Mouse (Mus musculus): ENCODE results near the gene Tas2r136. TPM values are rescaled to one million over a fixed set of nuclear protein-coding genes. Genes with fewer than 3 reads are reported as not detected.

Gene Tas2r136
- not detected in 2 replicates for polyA plus RNA-seq (2012; rRNA removed)

DNA sequence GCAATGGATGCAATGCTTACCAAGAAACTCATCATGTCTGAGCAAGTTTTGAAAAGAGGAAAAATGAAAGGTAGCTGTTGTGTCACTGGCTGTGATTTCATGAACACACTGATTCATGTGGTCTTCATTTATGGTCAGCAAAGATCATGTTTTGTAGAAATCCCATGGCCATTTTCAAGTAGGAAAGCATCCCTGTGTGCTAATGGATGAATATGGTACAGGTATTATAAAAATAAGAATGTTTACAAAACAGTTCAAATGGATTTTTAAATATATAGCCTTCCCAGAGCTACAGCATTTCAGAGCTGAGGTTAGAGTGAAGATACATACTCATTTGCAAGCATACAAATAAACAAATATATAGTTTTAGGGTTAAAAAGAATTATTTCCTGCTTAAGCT is at the start of gene Tas2r136:
TSS of gene Tas2r136 (minus strand) at position 101 of the 400 bp plus-strand sequence.
- no peak for DNase-seq (ENCODE audit: low read depth, low spot score)

DNA sequence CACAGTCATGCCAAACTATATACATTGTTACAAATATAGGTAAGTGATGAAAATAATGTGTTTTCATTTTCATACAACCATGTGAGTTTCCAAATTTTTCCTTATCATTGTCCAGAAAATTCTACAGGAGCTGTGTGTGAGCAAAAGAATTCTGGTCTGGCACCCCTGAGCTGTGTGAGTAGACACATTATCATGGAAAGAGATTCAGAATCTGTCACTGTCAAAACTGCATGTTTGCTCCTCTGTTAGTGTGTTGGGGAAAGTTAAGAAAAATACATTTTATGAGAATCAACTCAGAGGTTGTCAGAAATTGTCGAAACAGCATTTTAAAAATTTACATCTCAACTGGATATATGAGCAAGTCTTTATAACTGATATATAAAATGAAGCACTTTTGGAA is 24.6 kb upstream of the Tas2r136 start, which contains the start of gene Tas2r117:
TSS of gene Tas2r117 (plus strand) at position 301 of the 400 bp plus-strand sequence.
- DNase-seq (ENCODE audit: low read depth, low spot score): no peak
- 57% methylated on average over 1 of the region's 1 CpGs for WGBS

DNA sequence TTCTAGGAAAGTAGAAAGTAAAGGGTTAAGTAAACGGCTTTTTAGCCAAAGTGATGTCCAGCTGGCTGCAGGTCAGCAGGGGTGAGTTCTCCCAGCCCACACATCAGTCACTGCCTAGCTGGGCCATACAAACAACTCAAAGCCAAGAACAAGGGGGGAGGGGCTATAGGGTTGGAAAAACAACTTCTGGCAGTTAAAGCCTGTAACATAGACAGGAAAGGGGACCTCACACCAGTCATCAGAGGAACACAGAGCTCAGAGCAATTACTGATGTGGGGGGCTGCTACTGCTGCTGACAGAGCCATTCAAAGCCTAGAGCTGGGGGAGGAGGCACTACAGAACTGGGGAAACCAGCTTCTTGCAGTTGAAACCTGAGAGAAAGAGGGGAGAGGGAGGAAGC is 17.4 kb upstream of the Tas2r136 start:
- 26% methylated on average over 1 of the region's 1 CpGs for WGBS
- no peak for DNase-seq (ENCODE audit: low read depth, low spot score)

DNA sequence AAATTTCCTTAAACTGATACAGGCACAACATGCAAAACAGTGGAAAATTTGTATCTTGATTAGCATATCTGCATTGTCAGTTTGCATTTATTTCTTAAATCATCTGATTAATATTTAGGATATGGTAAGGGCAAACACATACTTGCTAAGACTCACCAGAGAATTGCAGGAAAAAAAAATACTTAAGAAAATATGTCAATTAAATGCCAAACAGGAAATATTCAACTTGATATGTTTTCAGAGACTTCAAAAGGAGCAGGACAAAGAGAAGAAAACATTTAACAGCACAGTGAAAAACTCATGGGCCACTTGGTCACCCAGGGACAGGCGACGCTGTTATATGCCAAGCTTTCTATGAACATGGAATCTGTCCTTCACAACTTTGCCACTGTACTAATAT is 16.1 kb downstream of the Tas2r136 start, which contains the start of gene Tas2r102:
TSS of gene Tas2r102 (plus strand) at position 301 of the 400 bp plus-strand sequence.
- no peak for DNase-seq (ENCODE audit: low read depth, low spot score)
- WGBS: 96% methylated on average over 2 of the region's 2 CpGs

DNA sequence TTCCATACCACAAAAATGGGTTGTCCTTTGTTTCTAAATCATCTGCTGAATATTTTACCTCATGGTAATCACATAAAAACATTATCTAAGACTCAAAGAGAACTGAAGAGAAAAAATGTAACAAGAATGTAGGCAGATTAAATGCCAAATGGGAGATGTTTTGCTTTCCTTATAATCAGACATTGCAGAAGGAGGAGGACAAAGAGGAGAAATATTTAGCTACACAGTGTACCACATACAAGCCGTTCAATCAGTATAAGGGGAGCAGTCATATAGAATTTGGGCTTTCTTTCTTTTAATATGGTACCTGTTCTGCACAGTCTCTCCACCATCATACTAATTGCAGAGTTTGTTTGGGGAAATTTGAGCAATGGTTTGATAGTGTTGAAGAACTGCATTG is 23.5 kb downstream of the Tas2r136 start, which contains the start of gene Tas2r124:
TSS of gene Tas2r124 (plus strand) at position 301 of the 400 bp plus-strand sequence.
- WGBS: 77% methylated on average over 1 of the region's 1 CpGs
- DNase-seq (ENCODE audit: low read depth, low spot score): no peak

DNA sequence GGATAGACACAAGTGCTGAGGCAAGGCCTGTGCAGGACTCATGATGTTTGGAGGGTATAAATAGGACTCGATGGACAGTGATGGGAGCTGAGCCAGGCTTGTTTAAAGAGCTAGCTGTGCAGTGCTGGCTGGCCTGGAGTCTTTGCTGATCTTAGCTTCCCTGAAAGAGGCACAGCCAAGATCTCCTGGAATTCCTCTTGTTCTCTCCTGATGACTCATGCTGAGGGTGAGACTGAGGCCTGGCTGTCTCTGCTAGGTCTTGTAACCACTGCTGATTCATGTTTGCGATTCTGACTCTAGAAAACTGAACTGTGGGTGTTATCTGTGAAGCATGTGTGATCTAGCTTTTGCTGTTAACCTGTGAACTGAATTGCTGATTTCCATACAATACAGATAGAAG is 27.8 kb downstream of the Tas2r136 start:
- DNase-seq (ENCODE audit: low read depth, low spot score): no peak
- WGBS: 77% methylated on average over 2 of the region's 2 CpGs

DNA sequence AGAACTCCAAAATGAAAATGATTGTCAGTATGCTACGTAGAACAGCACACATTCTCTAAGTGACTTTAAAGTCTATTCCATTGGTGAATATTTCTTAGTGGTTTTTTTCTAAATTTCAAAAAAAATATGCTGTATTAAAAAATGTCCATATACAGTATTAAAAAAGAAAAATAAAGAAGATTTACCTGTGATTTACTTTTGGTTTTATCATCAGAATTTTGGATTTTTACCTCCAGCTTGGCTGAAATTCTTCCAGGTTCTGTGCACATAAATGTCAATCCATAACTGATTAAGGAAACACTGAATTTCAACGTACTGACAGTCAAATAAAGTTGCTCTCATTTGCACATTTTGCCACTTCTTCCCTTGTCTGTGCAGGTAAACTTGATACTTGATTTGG is 40.0 kb downstream of the Tas2r136 start, which contains the start of gene Tas2r115:
TSS of gene Tas2r115 (minus strand) at position 101 of the 400 bp plus-strand sequence.
- WGBS: 58% methylated on average over 2 of the region's 2 CpGs
- no peak for DNase-seq (ENCODE audit: low read depth, low spot score)

Other genes with a start within 250 kb of the Tas2r136 start
- gene Prh1, start 208.4 kb downstream of the Tas2r136 start, polyA plus RNA-seq (2012; rRNA removed): not detected in 2 replicates
- not detected in 2 replicates for gene Prp2, start 182.2 kb downstream of the Tas2r136 start, polyA plus RNA-seq (2012; rRNA removed)
- gene A630073D07Rik, start 126.6 kb downstream of the Tas2r136 start, polyA plus RNA-seq (2012; rRNA removed): not detected in 2 replicates
- not detected in 2 replicates for gene Tas2r120, start 121.2 kb downstream of the Tas2r136 start, polyA plus RNA-seq (2012; rRNA removed)
- not detected in 2 replicates for gene Tas2r121, start 77.2 kb downstream of the Tas2r136 start, polyA plus RNA-seq (2012; rRNA removed)
- gene Tas2r122, start 66.2 kb downstream of the Tas2r136 start, polyA plus RNA-seq (2012; rRNA removed): not detected in 2 replicates
- gene Tas2r115, start 40.1 kb downstream of the Tas2r136 start, polyA plus RNA-seq (2012; rRNA removed): not detected in 2 replicates
- not detected in 2 replicates for gene Tas2r124, start 23.4 kb downstream of the Tas2r136 start, polyA plus RNA-seq (2012; rRNA removed)
- not detected in 2 replicates for gene Tas2r102, start 16.0 kb downstream of the Tas2r136 start, polyA plus RNA-seq (2012; rRNA removed)
- gene Tas2r117, start 24.7 kb upstream of the Tas2r136 start, polyA plus RNA-seq (2012; rRNA removed): not detected in 2 replicates
- not detected in 2 replicates for gene Tas2r123, start 69.0 kb upstream of the Tas2r136 start, polyA plus RNA-seq (2012; rRNA removed)
- gene Tas2r116, start 77.3 kb upstream of the Tas2r136 start, polyA plus RNA-seq (2012; rRNA removed): not detected in 2 replicates
- gene Tas2r110, start 89.8 kb upstream of the Tas2r136 start, polyA plus RNA-seq (2012; rRNA removed): not detected in 2 replicates
- not detected in 2 replicates for gene Tas2r113, start 114.8 kb upstream of the Tas2r136 start, polyA plus RNA-seq (2012; rRNA removed)
- not detected in 2 replicates for gene Tas2r125, start 131.5 kb upstream of the Tas2r136 start, polyA plus RNA-seq (2012; rRNA removed)
- gene Tas2r129, start 172.9 kb upstream of the Tas2r136 start, polyA plus RNA-seq (2012; rRNA removed): not detected in 2 replicates
- gene Tas2r131, start 179.8 kb upstream of the Tas2r136 start, polyA plus RNA-seq (2012; rRNA removed): not detected in 2 replicates
- gene Tas2r109, start 202.8 kb upstream of the Tas2r136 start, polyA plus RNA-seq (2012; rRNA removed): not detected in 2 replicates

All from large intestine, adult 2 months (tissue).